Mouse (Mus musculus): Measurements from ENCODE around the gene Usp47.
A peak's percentile ranks its signal among the peaks of the same experiment; 100 is the strongest.

The Usp47 gene

GRCm38 (mm10) chr7:112123612-112124011 is 100.3 kb downstream of the Usp47 start:
- no peak for DNase-seq

GRCm38 (mm10) chr7:112125625-112126260 is 102.4 kb downstream of the Usp47 start:
- peak; percentile 44 for DNase-seq

GRCm38 (mm10) chr7:112127085-112127637 is 103.9 kb downstream of the Usp47 start:
- no peak for DNase-seq

- peak; percentile 54 for DNase-seq
Observed at GRCm38 (mm10) chr7:112127954-112128353, 104.7 kb downstream of the Usp47 start.

GRCm38 (mm10) chr7:112128810-112129209 is 105.5 kb downstream of the Usp47 start:
- DNase-seq = peak; percentile 44

- DNase-seq = no peak
Observed at GRCm38 (mm10) chr7:112129851-112130250, 106.5 kb downstream of the Usp47 start.

- DNase-seq = no peak
Observed at GRCm38 (mm10) chr7:112130660-112131059, 107.4 kb downstream of the Usp47 start.

- no peak for DNase-seq
Observed at GRCm38 (mm10) chr7:112132005-112132404, 108.7 kb downstream of the Usp47 start.

GRCm38 (mm10) chr7:112133277-112133676 is 110.0 kb downstream of the Usp47 start:
- no peak for DNase-seq

- DNase-seq = no peak
Observed at GRCm38 (mm10) chr7:112135161-112135560, 111.9 kb downstream of the Usp47 start.

GRCm38 (mm10) chr7:112136537-112136936 is 113.2 kb downstream of the Usp47 start:
- DNase-seq = no peak

- no peak for DNase-seq
Observed at GRCm38 (mm10) chr7:112138168-112138508, 114.8 kb downstream of the Usp47 start.

GRCm38 (mm10) chr7:112138509-112139405 is 115.5 kb downstream of the Usp47 start:
- no peak for DNase-seq

- no peak for DNase-seq
Observed at GRCm38 (mm10) chr7:112140725-112141124, 117.4 kb downstream of the Usp47 start.

- DNase-seq = no peak
Observed at GRCm38 (mm10) chr7:112142616-112143015, 119.3 kb downstream of the Usp47 start.

GRCm38 (mm10) chr7:112143090-112143500 is 119.8 kb downstream of the Usp47 start:
- DNase-seq = no peak

- no peak for DNase-seq
Observed at GRCm38 (mm10) chr7:112143978-112144377, 120.7 kb downstream of the Usp47 start.

GRCm38 (mm10) chr7:112144646-112145179 is 121.4 kb downstream of the Usp47 start:
- DNase-seq = no peak

GRCm38 (mm10) chr7:112147979-112148378 is 124.7 kb downstream of the Usp47 start:
- DNase-seq = no peak

- DNase-seq = no peak
Observed at GRCm38 (mm10) chr7:112149113-112149512, 125.8 kb downstream of the Usp47 start.

- DNase-seq = no peak
Observed at GRCm38 (mm10) chr7:112154445-112154844, 131.1 kb downstream of the Usp47 start.

GRCm38 (mm10) chr7:112155194-112155593 is 131.9 kb downstream of the Usp47 start:
- DNase-seq = no peak

- no peak for DNase-seq
Observed at GRCm38 (mm10) chr7:112157584-112158315, 134.4 kb downstream of the Usp47 start.

Data from cerebellum, adult 8-10 months (tissue).